Mouse (Mus musculus) hindbrain, embryonic 11.5 days (tissue): ENCODE measurements at regions not wholly inside any gene's neighbourhood (a gene's known extent, or its start where the extent isn't known, plus 50 kb on each side); places are given as distances from the start of the nearest gene placed in this dataset.

ENCODE experiments used
- ATAC-seq: fragments of 200-750 bp; cut with Nextera tagmentation; 2 replicates; pipeline ENCODE4 v1.8.0; 2017; ENCODE audit warnings: mild to moderate bottlenecking, moderate TSS enrichment, moderate library complexity; ENCODE audit not compliant: low FRiP score
- DNase-seq: peaks from one replicate; pipeline ENCODE4 v3.0.0-alpha.2; 2015; ENCODE audit warnings: low spot score
- H3K27ac ChIP-seq: fragments of 300-500 bp; sonication (generic); 2 replicates; pipeline ENCODE4 v1.5.1; 2014; ENCODE audit warnings: mild to moderate bottlenecking, low read depth, low read length
- H3K27me3 ChIP-seq: fragments of 300-500 bp; sonication (generic); 2 replicates; pipeline ENCODE4 v1.6.1; 2014; ENCODE audit warnings: mild to moderate bottlenecking, low read length, moderate library complexity, mixed read lengths; ENCODE audit not compliant: control insufficient read depth, insufficient read depth
- H3K36me3 ChIP-seq: fragments of 300-500 bp; sonication (generic); 2 replicates; pipeline ENCODE4 v1.6.1; 2014; ENCODE audit warnings: mild to moderate bottlenecking, low read length, moderate library complexity, mixed read lengths; ENCODE audit not compliant: control insufficient read depth, insufficient read depth
- H3K4me1 ChIP-seq: fragments of 300-500 bp; sonication (generic); replicated peaks from 2 replicates; pipeline ENCODE4 v1.6.1; 2014; ENCODE audit warnings: low read length, mixed read lengths; ENCODE audit not compliant: control insufficient read depth, insufficient read depth
- H3K4me2 ChIP-seq: fragments of 300-500 bp; sonication (generic); replicated peaks from 2 replicates; pipeline ENCODE4 v1.6.1; 2014; ENCODE audit warnings: mild to moderate bottlenecking, low read depth, low read length
- H3K4me3 ChIP-seq: fragments of 300-500 bp; sonication (generic); 2 replicates; pipeline ENCODE4 v1.5.1; 2014; ENCODE audit warnings: low read depth, low read length
- H3K9ac ChIP-seq: fragments of 300-500 bp; sonication (generic); 2 replicates; pipeline ENCODE4 v1.6.1; 2014; ENCODE audit warnings: low read depth, low read length
- H3K9me3 ChIP-seq: fragments of 300-500 bp; sonication (generic); 2 replicates; pipeline ENCODE4 v1.6.1; 2016; ENCODE audit warnings: low read length; ENCODE audit not compliant: control insufficient read depth
- WGBS: fragments of 180-500 bp; shearing (Covaris S2); extraction: QIAGEN DNeasy Blood & Tissue Kit; methylation state at CpG from one replicate; pipeline ENCODE4 v1.1.7; 2014; 5-methylcytosine and 5-hydroxymethylcytosine counted together

GRCm38 (mm10) chr15:86807296-86808080, 593.2 kb downstream of the Tbc1d22a start:
- no peak for DNase-seq
- no peaks in the 10 kb centered on the region for H3K36me3 ChIP-seq
- no peak overlapping the region for H3K4me3 ChIP-seq
- H3K27ac ChIP-seq: no peak overlapping the region
- H3K9ac ChIP-seq: no peak overlapping the region
- ATAC-seq: no peak
- no peaks in the 10 kb centered on the region for H3K27me3 ChIP-seq
- no peaks in the 10 kb centered on the region for H3K4me1 ChIP-seq
- no peak overlapping the region for H3K4me2 ChIP-seq
- WGBS: 81% methylated on average over 13 of the region's 13 CpGs
- no peaks in the 10 kb centered on the region for H3K9me3 ChIP-seq

GRCm38 (mm10) chr15:86811821-86812220, 597.6 kb downstream of the Tbc1d22a start:
- Histone ChIP-seq H3K9me3 (no peaks in the 10 kb centered on the region), H3K27me3 (no peaks in the 10 kb centered on the region), H3K9ac (no peak overlapping the region), H3K4me1 (no peaks in the 10 kb centered on the region), H3K4me3 (no peak overlapping the region), H3K27ac (no peak overlapping the region), H3K36me3 (no peaks in the 10 kb centered on the region), H3K4me2 (no peak overlapping the region)
- DNase-seq (no peak), ATAC-seq (no peak)
- 76% methylated on average over 2 of the region's 2 CpGs for WGBS

- no peak overlapping the region for H3K27ac ChIP-seq
- ATAC-seq (no peak), DNase-seq (no peak)
- WGBS: 76% methylated on average over 8 of the region's 8 CpGs
- no peaks in the 10 kb centered on the region for H3K9me3 ChIP-seq
- H3K27me3 ChIP-seq: no peaks in the 10 kb centered on the region
- H3K4me1 ChIP-seq: no peaks in the 10 kb centered on the region
- H3K4me3 ChIP-seq: no peak overlapping the region
- H3K36me3 ChIP-seq: no peaks in the 10 kb centered on the region
- H3K4me2 ChIP-seq: no peak overlapping the region
- H3K9ac ChIP-seq: no peak overlapping the region
Measured at GRCm38 (mm10) chr15:86814808-86815421, 600.7 kb downstream of the Tbc1d22a start.

GRCm38 (mm10) chr15:86835996-86836395, 621.7 kb downstream of the Tbc1d22a start:
- 59% methylated on average over 6 of the region's 6 CpGs for WGBS
- Histone ChIP-seq H3K27ac (no peak overlapping the region), H3K4me1 (no peaks in the 10 kb centered on the region), H3K27me3 (no peaks in the 10 kb centered on the region), H3K36me3 (no peaks in the 10 kb centered on the region), H3K9me3 (no peaks in the 10 kb centered on the region), H3K4me2 (no peak overlapping the region), H3K9ac (no peak overlapping the region), H3K4me3 (no peak overlapping the region)
- DNase-seq: no peak
- no peak for ATAC-seq

DNA sequence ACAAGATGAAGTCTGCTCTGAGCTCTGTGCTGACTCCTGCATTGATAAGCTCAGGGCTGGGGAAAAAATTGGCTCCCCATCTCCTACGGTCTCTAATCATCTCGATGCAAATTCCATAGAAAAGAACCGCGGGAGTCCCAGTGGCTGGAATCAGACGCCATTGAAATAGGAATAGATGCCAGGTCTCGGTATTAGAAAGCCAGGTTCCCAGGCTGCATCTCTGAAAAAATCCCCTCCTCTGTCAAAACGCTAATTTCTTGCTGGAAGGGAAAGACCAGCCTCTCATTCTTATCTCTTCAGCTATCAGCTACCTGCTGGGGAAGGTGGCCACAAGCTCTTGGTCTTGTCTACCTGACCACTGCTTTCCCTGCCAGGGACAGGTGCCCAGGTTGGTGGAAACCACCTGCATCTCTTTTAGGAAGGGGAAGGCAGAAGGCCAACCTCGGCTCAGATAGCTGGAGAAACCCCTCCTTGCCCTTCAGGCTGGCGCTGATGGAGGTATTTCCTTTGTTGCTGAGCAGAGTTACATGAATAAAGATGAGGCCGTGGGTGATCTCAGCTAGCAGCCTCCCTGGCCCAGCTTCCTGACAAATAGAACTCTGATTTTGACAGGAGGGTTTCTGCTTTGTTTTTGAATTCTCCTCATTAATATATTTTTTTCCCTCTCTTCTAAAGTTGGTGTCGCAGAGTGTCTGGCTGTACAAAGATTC, 638.1 kb downstream of the Tbc1d22a start:
- no peaks in the 10 kb centered on the region for H3K36me3 ChIP-seq
- H3K27ac ChIP-seq: no peak overlapping the region; the same call in 1 of the 2 replicates
- H3K27me3 ChIP-seq: no peaks in the 10 kb centered on the region
- no peak overlapping the region for H3K9ac ChIP-seq
- no peak overlapping the region for H3K4me2 ChIP-seq
- no peaks in the 10 kb centered on the region for H3K9me3 ChIP-seq
- peak; percentile 25 for DNase-seq
- WGBS: 30% methylated on average over 11 of the region's 11 CpGs
- no peak for ATAC-seq
- 0 out of 2 replicates have a peak, but pooled peaks cover 3% of the 10 kb centered on the region for H3K4me1 ChIP-seq
- H3K4me3 ChIP-seq: no peak overlapping the region

DNA sequence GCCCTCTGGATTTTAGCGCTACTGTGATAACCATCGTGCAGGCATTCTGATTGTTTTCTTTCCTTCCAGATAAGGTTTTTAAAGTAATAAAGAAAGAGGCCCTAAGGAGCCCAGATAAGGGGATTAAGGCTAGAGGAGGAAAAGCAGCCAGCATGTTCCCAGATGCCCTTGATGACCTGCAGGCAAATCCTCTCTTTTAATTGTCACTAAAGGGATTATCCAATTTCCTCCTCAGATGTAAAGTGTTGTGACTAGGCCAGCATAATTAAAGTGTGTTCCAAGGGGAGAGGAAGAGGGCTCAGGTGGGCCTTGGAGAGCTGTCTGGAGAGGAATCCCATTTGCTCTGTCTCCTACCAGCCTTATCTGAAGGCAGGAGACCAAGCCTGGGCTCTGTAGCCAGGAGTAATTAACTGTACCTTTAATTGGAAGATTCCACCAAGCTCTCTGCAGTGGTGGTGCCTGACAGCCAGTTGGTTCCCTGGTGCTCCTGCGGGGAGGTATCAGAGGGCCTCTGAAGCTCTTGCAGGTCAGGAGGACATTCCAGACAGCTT, 644.2 kb downstream of the Tbc1d22a start:
- H3K36me3 ChIP-seq: no peaks in the 10 kb centered on the region
- H3K4me3 ChIP-seq: no peak overlapping the region
- no peaks in the 10 kb centered on the region for H3K4me1 ChIP-seq
- ATAC-seq: no peak
- H3K4me2 ChIP-seq: no peak overlapping the region
- H3K27ac ChIP-seq: no peak overlapping the region
- no peaks in the 10 kb centered on the region for H3K27me3 ChIP-seq
- no peaks in the 10 kb centered on the region for H3K9me3 ChIP-seq
- H3K9ac ChIP-seq: no peak overlapping the region
- WGBS: 38% methylated on average over 3 of the region's 3 CpGs
- DNase-seq: no peak

GRCm38 (mm10) chr15:86875721-86876309, 661.6 kb downstream of the Tbc1d22a start:
- no peak overlapping the region for H3K4me3 ChIP-seq
- H3K36me3 ChIP-seq: no peaks in the 10 kb centered on the region
- DNase-seq (peak; percentile 49), ATAC-seq (no peak)
- 8% methylated on average over 7 of the region's 7 CpGs for WGBS
- H3K9ac ChIP-seq: no peak overlapping the region; the same call in 1 of the 2 replicates
- no peaks in the 10 kb centered on the region for H3K27me3 ChIP-seq
- no peaks in the 10 kb centered on the region for H3K9me3 ChIP-seq
- H3K4me1 ChIP-seq: peaks cover 2% of the 10 kb centered on the region; the same call in 1 of the 2 replicates
- H3K27ac ChIP-seq: no peak overlapping the region
- no peak overlapping the region for H3K4me2 ChIP-seq

GRCm38 (mm10) chr15:86896974-86897373, 647.1 kb upstream of the Fam19a5 start:
- H3K4me1 ChIP-seq: no peaks in the 10 kb centered on the region
- 64% methylated on average over 6 of the region's 6 CpGs for WGBS
- no peaks in the 10 kb centered on the region for H3K27me3 ChIP-seq
- H3K4me3 ChIP-seq: no peak overlapping the region
- no peak for ATAC-seq
- no peak overlapping the region for H3K27ac ChIP-seq
- H3K9me3 ChIP-seq: no peaks in the 10 kb centered on the region
- H3K9ac ChIP-seq: no peak overlapping the region
- no peak for DNase-seq
- no peak overlapping the region for H3K4me2 ChIP-seq
- no peaks in the 10 kb centered on the region for H3K36me3 ChIP-seq
